Mouse (Mus musculus): ENCODE measurements around the gene Ints14. TPM values are rescaled to one million over a fixed set of nuclear protein-coding genes. Genes with fewer than 3 reads are reported as not detected.

Ints14 gene
- total and polyA plus RNA-seq, 3 experiments: 36.4 to 50.1 (median 43.2) TPM

DNA sequence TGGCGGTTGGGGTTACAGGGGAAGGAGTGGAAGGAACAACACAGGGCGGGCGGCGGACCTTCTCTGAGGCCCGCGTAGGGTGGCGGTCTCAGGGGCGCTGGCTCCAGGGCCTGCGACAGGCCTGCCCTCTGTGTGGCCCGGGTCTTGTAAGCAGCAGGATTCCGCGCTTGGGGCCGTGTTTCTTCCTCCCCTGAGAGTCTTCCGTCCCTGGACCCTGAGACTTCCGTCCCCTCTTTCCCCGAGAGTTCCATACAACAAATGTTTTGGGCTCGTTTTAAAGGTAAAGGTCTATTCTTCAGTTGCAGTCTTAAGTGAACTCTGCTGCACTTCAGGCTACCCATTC, 244 bp downstream of the Ints14 start:
- DNase-seq (ENCODE audit: low spot score): peak; percentile 76
- 0 out of 2 replicates have a peak, but pooled peaks have one; percentile 11 for ATAC-seq (ENCODE audit: extremely low read depth, insufficient number of reproducible peaks, low FRiP score, poor library complexity, severe bottlenecking)
- Histone ChIP-seq H3K4me1 (ENCODE audit: insufficient read depth, low read depth, low read length) (peaks cover 31% of the 10 kb centered on the region), H3K4me3 (ENCODE audit: low read depth, low read length) (peak overlapping the region; percentile 85), H3K9me3 (replicated peaks) (no peaks in the 10 kb centered on the region), H3K36me3 (replicated peaks) (peaks cover 41% of the 10 kb centered on the region), H3K27me3 (ENCODE audit: insufficient read depth, low read length) (no peaks in the 10 kb centered on the region)
- TF ChIP-seq POLR2AphosphoS5 (IDR thresholded peaks at IDR 0.05; ENCODE audit: insufficient replicate concordance, low read depth, low read length) (no peak), TAL1 (conservative IDR thresholded peaks at IDR 0.05; ENCODE audit: low read depth, low read length) (no peak), GATA1 (IDR thresholded peaks at IDR 0.05; ENCODE audit: borderline replicate concordance, low read length) (no peak), GATA2 (IDR thresholded peaks at IDR 0.05; ENCODE audit: borderline replicate concordance, low read depth, low read length) (no peak), CTCF (IDR thresholded peaks at IDR 0.05; ENCODE audit: low read depth, low read length) (no peak)

DNA sequence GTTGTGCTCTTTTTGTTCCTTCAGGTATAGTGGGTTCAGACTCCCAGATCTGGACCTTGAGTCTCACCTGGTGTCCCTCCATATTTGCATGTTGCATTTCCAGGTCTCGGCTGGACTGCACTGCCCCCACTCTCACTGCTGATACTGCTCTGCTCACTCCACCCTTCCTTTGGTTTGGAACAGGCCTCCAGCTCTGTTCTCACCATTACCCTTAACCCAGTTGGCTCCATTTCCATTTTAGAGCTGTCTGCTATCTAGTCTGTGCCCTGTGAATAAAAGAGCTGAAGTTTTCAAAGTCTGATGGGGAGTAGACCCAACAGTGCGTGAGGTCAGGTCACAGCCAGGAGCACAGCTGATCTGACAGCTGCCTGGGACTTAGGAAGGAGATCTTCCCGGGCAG, 19.8 kb downstream of the Ints14 start:
- no peak for DNase-seq (ENCODE audit: low spot score)
- no peak for ATAC-seq (ENCODE audit: extremely low read depth, insufficient number of reproducible peaks, low FRiP score, poor library complexity, severe bottlenecking)
- Histone ChIP-seq H3K4me1 (ENCODE audit: insufficient read depth, low read depth, low read length) (peaks cover 2% of the 10 kb centered on the region; the same call in 1 of the 2 replicates), H3K36me3 (replicated peaks) (peaks cover 100% of the 10 kb centered on the region), H3K27me3 (ENCODE audit: insufficient read depth, low read length) (no peaks in the 10 kb centered on the region), H3K4me3 (ENCODE audit: low read depth, low read length) (no peak overlapping the region), H3K9me3 (replicated peaks) (no peaks in the 10 kb centered on the region)
- no peak for TF ChIP-seq GATA2 (IDR thresholded peaks at IDR 0.05; ENCODE audit: borderline replicate concordance, low read depth, low read length)

DNA sequence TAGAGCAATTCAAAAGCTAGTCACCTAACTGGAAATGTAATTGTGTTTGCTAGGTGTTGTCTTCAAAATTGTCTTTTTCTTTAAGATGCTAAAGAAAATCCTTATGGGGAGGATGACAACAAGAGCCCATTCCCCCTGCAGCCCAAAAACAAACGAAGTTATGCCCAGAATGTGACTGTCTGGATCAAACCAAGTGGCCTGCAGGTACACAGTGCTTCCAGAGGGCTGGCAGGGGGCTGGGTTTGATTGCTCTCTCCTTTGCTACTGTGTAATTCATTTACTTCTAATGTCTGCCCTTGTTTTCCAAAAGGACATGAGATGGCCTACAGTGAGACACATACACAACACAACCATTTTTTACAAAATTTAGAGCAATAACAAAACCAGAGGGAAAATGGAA, 21.2 kb downstream of the Ints14 start:
- Histone ChIP-seq H3K9me3 (replicated peaks) (no peaks in the 10 kb centered on the region), H3K27me3 (ENCODE audit: insufficient read depth, low read length) (no peaks in the 10 kb centered on the region), H3K4me3 (ENCODE audit: low read depth, low read length) (no peak overlapping the region), H3K36me3 (replicated peaks) (peaks cover 99% of the 10 kb centered on the region), H3K4me1 (ENCODE audit: insufficient read depth, low read depth, low read length) (peaks cover 2% of the 10 kb centered on the region; the same call in 1 of the 2 replicates)
- no peak for DNase-seq (ENCODE audit: low spot score)
- no peak for ATAC-seq (ENCODE audit: extremely low read depth, insufficient number of reproducible peaks, low FRiP score, poor library complexity, severe bottlenecking)
- TF ChIP-seq GATA1 (IDR thresholded peaks at IDR 0.05; ENCODE audit: borderline replicate concordance, low read length): no peak
- TF ChIP-seq POLR2AphosphoS5 (IDR thresholded peaks at IDR 0.05; ENCODE audit: insufficient replicate concordance, low read depth, low read length): no peak
- no peak for TF ChIP-seq TAL1 (conservative IDR thresholded peaks at IDR 0.05; ENCODE audit: low read depth, low read length)
- TF ChIP-seq CTCF (IDR thresholded peaks at IDR 0.05; ENCODE audit: low read depth, low read length): no peak
- no peak for TF ChIP-seq GATA2 (IDR thresholded peaks at IDR 0.05; ENCODE audit: borderline replicate concordance, low read depth, low read length)

GRCm38 (mm10) chr9:64985037-64985794, 24.5 kb downstream of the Ints14 start:
- Histone ChIP-seq H3K9me3 (replicated peaks) (no peaks in the 10 kb centered on the region), H3K4me3 (ENCODE audit: low read depth, low read length) (no peak overlapping the region), H3K36me3 (replicated peaks) (peaks cover 98% of the 10 kb centered on the region), H3K4me1 (ENCODE audit: insufficient read depth, low read depth, low read length) (peaks cover 2% of the 10 kb centered on the region; the same call in 1 of the 2 replicates), H3K27me3 (ENCODE audit: insufficient read depth, low read length) (no peaks in the 10 kb centered on the region)
- TF ChIP-seq CTCF (IDR thresholded peaks at IDR 0.05; ENCODE audit: low read depth, low read length): no peak
- TF ChIP-seq TAL1 (conservative IDR thresholded peaks at IDR 0.05; ENCODE audit: low read depth, low read length): no peak
- no peak for TF ChIP-seq POLR2AphosphoS5 (IDR thresholded peaks at IDR 0.05; ENCODE audit: insufficient replicate concordance, low read depth, low read length)
- TF ChIP-seq GATA1 (IDR thresholded peaks at IDR 0.05; ENCODE audit: borderline replicate concordance, low read length): no peak
- ATAC-seq (ENCODE audit: extremely low read depth, insufficient number of reproducible peaks, low FRiP score, poor library complexity, severe bottlenecking): no peak
- DNase-seq (ENCODE audit: low spot score): no peak

GRCm38 (mm10) chr9:64985807-64986206, 25.1 kb downstream of the Ints14 start:
- TF ChIP-seq GATA2 (IDR thresholded peaks at IDR 0.05; ENCODE audit: borderline replicate concordance, low read depth, low read length) (no peak), TAL1 (conservative IDR thresholded peaks at IDR 0.05; ENCODE audit: low read depth, low read length) (no peak), CTCF (IDR thresholded peaks at IDR 0.05; ENCODE audit: low read depth, low read length) (no peak), POLR2AphosphoS5 (IDR thresholded peaks at IDR 0.05; ENCODE audit: insufficient replicate concordance, low read depth, low read length) (no peak), GATA1 (IDR thresholded peaks at IDR 0.05; ENCODE audit: borderline replicate concordance, low read length) (no peak)
- no peak for ATAC-seq (ENCODE audit: extremely low read depth, insufficient number of reproducible peaks, low FRiP score, poor library complexity, severe bottlenecking)
- Histone ChIP-seq H3K9me3 (replicated peaks) (no peaks in the 10 kb centered on the region), H3K27me3 (ENCODE audit: insufficient read depth, low read length) (no peaks in the 10 kb centered on the region), H3K36me3 (replicated peaks) (peaks cover 98% of the 10 kb centered on the region), H3K4me1 (ENCODE audit: insufficient read depth, low read depth, low read length) (peaks cover 2% of the 10 kb centered on the region; the same call in 1 of the 2 replicates), H3K4me3 (ENCODE audit: low read depth, low read length) (no peak overlapping the region)
- no peak for DNase-seq (ENCODE audit: low spot score)

DNA sequence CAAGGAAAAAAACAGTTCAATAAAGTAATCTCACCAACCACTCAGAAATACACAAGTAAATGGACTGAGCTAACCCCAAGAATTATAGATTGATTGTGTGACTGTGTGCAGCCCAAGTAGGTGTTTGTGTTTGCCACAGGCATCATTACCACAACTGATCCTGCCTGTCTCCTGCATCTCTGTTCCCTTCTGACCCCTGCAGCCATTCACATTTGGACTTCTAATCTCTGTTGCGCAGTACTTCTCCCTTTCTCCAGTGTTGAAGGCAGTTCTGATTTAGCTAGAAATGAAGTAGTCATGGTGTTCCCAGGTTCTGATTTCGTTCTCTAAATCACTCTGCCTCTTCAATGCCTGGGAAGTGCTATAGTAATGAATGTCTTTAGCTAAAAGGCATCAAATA, 26.9 kb downstream of the Ints14 start:
- Histone ChIP-seq H3K36me3 (replicated peaks) (peaks cover 98% of the 10 kb centered on the region), H3K4me3 (ENCODE audit: low read depth, low read length) (no peak overlapping the region), H3K27me3 (ENCODE audit: insufficient read depth, low read length) (no peaks in the 10 kb centered on the region), H3K4me1 (ENCODE audit: insufficient read depth, low read depth, low read length) (peaks cover 2% of the 10 kb centered on the region; the same call in 1 of the 2 replicates), H3K9me3 (replicated peaks) (no peaks in the 10 kb centered on the region)
- TF ChIP-seq POLR2AphosphoS5 (IDR thresholded peaks at IDR 0.05; ENCODE audit: insufficient replicate concordance, low read depth, low read length): no peak
- no peak for TF ChIP-seq GATA2 (IDR thresholded peaks at IDR 0.05; ENCODE audit: borderline replicate concordance, low read depth, low read length)
- TF ChIP-seq CTCF (IDR thresholded peaks at IDR 0.05; ENCODE audit: low read depth, low read length): no peak
- TF ChIP-seq TAL1 (conservative IDR thresholded peaks at IDR 0.05; ENCODE audit: low read depth, low read length): no peak
- no peak for TF ChIP-seq GATA1 (IDR thresholded peaks at IDR 0.05; ENCODE audit: borderline replicate concordance, low read length)
- ATAC-seq (ENCODE audit: extremely low read depth, insufficient number of reproducible peaks, low FRiP score, poor library complexity, severe bottlenecking) (no peak), DNase-seq (ENCODE audit: low spot score) (no peak)

Data from G1E (cell line).